Mouse (Mus musculus): ENCODE results near the gene Klhl3.

GRCm38 (mm10) chr13:58074466-58074865 is 38.9 kb downstream of the Klhl3 start:
- TF ChIP-seq CTCF (IDR thresholded peaks at IDR 0.05; ENCODE audit: extremely low read depth, insufficient read depth, insufficient read length, insufficient replicate concordance) (no peak), POLR2A (IDR thresholded peaks at IDR 0.05; ENCODE audit: low read depth, low read length) (no peak)
